Mouse (Mus musculus): ENCODE measurements around the gene Arhgap31. TPM values are rescaled to one million over a fixed set of nuclear protein-coding genes. Genes with fewer than 3 reads are reported as not detected.
"Not testable (repeated sequence)": the region's sequence is repeated elsewhere in the genome, so short reads cannot be mapped to it uniquely, and the experiment has no call there.

Gene Arhgap31
- total RNA-seq, 2 experiments from 2014 or later, result 68.2 to 73.4 TPM

DNA sequence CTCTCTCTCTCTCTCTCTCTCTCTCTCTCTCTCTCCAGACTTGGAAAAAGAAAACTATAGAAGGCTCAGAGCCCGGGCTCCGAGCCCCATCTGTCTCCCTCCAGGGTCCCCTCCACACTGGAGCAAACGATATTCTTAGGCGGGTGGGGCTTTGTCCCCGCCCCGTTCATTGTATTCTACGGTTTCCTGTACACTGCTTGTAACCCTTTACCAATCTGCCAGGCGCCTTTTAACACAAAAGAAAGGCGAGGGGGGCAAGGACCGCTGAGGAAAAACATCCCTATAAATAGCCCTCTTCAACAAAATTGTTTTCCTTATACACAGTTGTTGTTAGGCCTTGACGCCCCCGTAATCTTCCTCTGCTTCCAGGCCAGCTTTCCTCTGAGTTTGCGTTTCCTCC is 11.9 kb upstream of the Arhgap31 start:
- peak; percentile 55 for DNase-seq

- DNase-seq, result no peak
Measured at GRCm38 (mm10) chr16:38724256-38724655, 11.2 kb upstream of the Arhgap31 start.

GRCm38 (mm10) chr16:38721377-38721776 is 8.3 kb upstream of the Arhgap31 start:
- DNase-seq, result no peak

DNA sequence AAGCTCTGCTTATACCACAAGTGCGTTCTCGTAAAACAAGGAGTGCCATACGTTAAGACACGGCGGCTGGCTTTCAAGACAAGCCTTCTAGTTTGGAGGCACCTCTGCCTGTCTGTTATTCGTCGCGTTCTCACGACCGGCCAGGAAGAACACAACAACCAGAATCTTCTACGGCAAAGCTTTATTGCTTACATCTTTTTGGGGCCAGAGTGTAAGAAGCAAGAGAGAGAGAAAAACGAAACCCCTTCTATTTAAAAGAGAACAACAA is 1.1 kb upstream of the Arhgap31 start:
- not testable (repeated sequence) for DNase-seq

- no peak for DNase-seq
Measured at GRCm38 (mm10) chr16:38713404-38714258, 557 bp upstream of the Arhgap31 start.

DNA sequence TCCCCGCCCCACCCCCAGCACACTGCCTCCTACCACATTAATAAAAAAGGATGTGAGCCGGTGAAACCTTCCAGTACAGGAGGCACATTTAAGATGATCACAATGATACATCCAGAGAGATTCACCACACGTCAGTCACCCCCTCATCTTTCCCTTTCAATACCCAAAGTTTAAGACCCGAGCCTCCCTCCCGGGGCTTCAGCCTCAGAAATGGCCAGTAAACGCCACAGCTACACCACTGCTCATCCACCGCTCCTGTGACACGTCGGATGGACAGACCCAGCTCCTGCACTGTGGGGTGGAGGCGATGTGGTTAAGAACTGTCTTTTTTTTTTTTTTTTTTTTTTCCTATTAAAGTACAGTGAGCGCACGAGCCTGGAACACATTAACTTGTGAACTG is 969 bp downstream of the Arhgap31 start:
- DNase-seq, result no peak

GRCm38 (mm10) chr16:38711245-38711644 is 1.8 kb downstream of the Arhgap31 start:
- DNase-seq, result no peak

DNA sequence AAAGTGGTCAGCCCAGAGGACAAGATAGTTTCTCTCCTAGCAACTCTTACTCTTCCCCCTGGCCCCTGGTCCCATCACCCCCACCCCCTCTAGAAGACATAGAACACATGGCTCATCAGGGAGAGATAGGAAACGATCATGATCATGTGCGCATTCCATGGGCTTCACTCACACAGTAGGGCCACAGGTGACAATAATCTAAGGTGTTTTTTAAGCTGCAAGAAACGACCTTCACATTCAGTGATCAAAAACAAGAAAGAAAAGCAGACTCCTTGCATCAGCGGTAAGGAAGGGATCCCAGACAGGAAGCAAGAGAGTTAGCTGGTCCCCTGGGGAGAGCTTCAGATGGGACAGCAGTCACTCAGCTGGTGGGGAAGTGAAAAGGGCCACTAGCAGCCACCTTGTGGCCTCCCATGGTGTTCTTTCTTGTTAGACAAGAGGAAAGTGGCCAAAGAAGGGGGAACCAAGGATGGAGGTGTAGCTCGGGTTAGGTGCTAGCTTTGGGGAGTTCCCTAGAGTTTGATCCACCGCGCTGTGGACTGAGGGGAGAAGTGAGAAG is 4.0 kb downstream of the Arhgap31 start:
- no peak for DNase-seq

GRCm38 (mm10) chr16:38706782-38707181 is 6.3 kb downstream of the Arhgap31 start:
- DNase-seq, result peak; percentile 62

DNA sequence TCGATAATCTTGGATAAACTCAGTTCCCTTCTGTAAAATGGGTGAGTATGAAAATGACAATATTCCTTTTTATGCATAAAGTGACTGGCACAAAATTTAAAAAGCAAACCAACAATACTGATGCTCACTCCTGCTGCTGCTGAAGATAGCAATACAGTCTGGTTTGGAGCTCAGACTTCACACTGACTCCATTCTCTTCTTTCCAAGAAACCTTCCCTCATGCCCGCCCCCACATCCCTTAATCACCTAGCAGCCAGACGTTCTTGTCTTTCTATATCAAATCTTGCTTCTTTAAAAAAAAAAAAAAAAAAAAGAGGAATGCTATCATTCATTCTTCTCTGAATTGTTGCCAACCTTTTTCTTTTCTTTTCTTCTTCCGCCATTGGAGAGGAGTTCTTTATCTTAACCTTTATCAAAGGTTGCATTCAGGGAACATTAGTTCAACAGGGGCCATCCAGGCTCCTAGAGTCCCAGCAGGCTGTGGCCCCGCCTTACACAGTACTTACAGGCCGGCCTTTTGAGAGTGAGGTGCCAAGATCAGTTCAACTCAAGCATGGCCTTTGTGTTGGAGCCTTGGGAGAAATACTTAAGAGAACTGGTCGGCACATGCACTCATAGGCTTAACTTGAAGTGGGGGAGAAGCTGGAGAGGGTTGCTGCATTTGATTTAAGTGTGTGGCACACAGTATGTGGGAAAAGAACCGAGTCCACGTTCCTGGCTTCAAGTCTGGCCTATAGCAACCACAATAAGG is 7.4 kb downstream of the Arhgap31 start:
- no peak for DNase-seq

DNA sequence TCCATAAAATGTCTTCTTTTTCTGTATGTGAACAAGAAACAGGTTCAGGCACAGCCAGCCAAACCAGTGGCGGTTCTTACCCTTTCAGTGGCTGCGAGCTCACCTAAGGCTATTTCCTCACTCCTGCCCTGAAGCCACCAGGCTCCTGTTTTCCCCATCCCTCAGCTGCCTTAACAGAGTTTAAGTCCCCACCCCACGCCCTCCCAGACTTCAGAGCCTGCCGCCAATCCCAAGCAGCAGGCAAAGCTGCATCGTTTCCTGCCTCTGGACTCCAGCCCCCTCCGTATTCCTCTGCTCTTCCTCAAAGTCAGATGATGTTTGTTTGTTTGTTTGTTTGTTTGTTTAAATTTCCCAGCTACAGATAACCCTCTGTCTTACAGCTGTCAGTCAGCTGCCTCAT is 9.6 kb downstream of the Arhgap31 start:
- no peak for DNase-seq

- no peak for DNase-seq
Measured at GRCm38 (mm10) chr16:38702316-38702715, 10.8 kb downstream of the Arhgap31 start.

DNA sequence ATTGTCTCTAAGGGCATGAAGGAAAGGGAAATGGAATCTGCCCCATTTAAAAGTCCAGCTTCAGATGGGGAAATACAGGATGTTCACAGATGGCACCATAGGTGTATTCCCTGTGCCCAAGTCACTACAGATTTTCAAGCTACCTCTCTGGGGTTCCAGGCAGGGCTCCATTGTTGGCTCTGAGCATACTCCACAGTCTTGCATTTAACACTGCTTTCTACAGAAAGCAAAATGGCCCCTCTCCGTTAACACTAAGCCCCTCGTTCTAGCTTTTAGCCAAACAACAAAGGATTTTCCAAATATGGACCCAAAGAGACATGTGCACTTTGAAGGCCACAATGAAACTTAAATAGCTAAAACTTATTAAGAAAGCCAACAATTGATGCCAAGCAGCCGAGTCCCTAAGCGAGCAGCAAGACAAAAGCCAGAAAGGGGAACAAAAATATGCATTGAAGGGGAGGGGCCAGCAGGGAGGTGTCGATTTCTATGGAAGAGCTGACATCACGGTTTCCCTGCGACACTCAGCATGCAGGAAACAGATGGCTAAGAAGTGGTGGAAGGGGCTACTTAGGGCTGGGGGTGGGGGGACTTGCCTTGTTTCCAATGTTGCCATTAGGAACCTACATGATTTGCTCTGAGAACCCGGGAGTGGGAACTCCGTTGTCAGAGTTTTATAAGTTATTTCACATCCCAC is 11.4 kb downstream of the Arhgap31 start:
- DNase-seq, result no peak

DNA sequence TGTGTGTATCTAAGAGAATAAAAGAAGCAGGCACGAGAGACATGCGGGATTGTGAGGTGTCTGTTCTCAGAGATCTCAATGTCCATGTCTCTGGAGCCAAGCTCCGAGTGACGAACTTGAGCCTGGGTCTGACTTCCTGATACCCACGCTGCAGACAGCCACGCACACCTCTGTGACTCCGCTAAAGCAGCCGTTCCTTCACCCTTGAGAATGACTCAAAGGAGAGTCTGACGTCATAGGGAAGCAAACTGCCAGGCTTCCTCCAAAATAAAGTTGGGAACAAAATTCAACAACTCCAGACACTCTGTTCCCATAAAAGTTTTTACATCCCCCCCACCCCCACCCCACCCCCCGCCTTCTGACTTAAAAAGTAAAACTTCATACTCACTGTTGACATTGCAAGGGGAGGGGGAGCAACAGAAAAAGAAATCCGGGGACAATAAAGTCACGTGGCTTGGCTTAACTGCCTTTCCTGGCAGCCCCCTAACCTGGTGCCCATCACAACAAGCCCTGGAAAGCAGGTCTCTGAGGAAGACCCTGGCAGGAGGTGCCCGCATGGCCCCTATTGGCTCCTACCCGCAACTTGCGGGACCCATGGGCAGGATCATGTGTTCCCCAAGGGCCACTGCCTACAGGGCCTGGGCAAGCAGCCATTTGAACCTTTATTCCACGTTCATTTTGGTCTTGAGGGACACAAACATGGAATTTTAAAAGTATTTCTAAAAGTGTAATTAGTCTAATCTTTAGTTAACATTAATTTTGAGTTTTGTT is 12.5 kb downstream of the Arhgap31 start:
- DNase-seq, result peak; percentile 56

- DNase-seq, result no peak
Measured at GRCm38 (mm10) chr16:38697611-38698010, 15.5 kb downstream of the Arhgap31 start.

- DNase-seq, result no peak
Measured at GRCm38 (mm10) chr16:38695557-38695956, 17.5 kb downstream of the Arhgap31 start.

- DNase-seq, result no peak
Measured at GRCm38 (mm10) chr16:38694906-38695540, 18.1 kb downstream of the Arhgap31 start.

- DNase-seq, result no peak
Measured at GRCm38 (mm10) chr16:38690501-38690900, 22.6 kb downstream of the Arhgap31 start.

- DNase-seq, result peak; percentile 44
Measured at GRCm38 (mm10) chr16:38689786-38690185, 23.3 kb downstream of the Arhgap31 start.

- peak; percentile 52 for DNase-seq
Measured at GRCm38 (mm10) chr16:38688531-38689264, 24.4 kb downstream of the Arhgap31 start.

DNA sequence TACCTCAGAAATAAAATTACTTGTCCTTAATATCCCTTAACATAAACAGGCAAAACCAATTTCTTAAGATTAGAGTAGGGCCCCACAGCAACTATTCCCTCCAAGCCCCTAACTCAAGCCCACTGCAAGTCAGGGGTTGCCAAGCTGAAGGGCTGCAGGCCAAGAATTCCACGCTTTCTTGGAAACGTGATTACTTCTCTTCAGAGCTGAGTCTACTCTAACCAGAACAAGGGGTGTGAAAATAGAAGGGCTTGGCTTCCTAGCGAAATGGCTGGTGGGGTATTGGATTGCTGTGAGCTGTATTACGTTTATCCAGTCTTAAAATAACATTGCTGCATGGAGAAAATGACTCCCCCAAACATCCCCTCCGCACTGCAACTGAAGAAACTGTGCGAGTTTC is 25.4 kb downstream of the Arhgap31 start:
- peak; percentile 31 for DNase-seq

Data from heart, postnatal 4 days (tissue).